Mouse (Mus musculus) stomach, postnatal 0 days (tissue): ENCODE results near the gene Pkp4.

ENCODE experiments used
- CTCF ChIP-seq: IDR thresholded peaks from 2 replicates; pipeline ENCODE4 v1.5.1; 2016; ENCODE audit warnings: antibody characterized with exemption, low read depth, mild to moderate bottlenecking, moderate library complexity
- EP300 ChIP-seq: optimal IDR thresholded peaks from 2 replicates; pipeline ENCODE3; 2016; ENCODE audit warnings: antibody characterized with exemption

DNA sequence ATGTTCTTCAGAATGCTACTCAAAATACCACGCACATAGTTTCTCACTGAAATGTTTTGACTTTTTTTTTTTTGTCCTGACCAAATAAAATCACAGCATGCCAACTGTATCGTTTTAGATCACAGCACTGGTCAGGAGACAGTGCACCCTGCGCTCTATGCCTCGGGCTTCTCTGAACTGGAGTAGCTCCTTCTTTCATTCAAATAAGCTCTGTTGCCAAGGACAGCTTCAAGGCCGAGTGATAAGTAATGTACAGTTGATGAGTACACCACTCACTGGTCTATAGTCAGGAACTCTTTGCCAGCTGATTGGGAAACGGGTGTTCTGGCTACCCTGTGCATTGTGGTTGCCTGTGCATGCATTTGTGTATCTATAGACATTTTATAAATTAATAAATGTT lies 141.8 kb downstream of the Pkp4 start:
- TF ChIP-seq CTCF (no peak), EP300 (no peak)
